Mouse (Mus musculus) ovary, postnatal 10 days (tissue): Measurements from ENCODE around the gene Ptk6.

Source experiments
- DNase-seq: peaks from one replicate; pipeline ENCODE4 v3.0.0; 2022; ENCODE audit warnings: low spot score

Gene Ptk6

GRCm38 (mm10) chr2:181202422-181202821, at the start of gene Ptk6:
Ptk6 (minus strand) TSS chr2:181202789.
- no peak for DNase-seq

- DNase-seq, result no peak
These were observed 49.3 kb upstream of the Ptk6 start for GRCm38 (mm10) chr2:181251841-181252240.

GRCm38 (mm10) chr2:181249217-181249616, 46.6 kb upstream of the Ptk6 start:
- no peak for DNase-seq

- DNase-seq, result no peak
These were observed 42.4 kb upstream of the Ptk6 start for GRCm38 (mm10) chr2:181245031-181245430.

- DNase-seq, result no peak
These were observed 41.3 kb upstream of the Ptk6 start for GRCm38 (mm10) chr2:181243706-181244394.

- DNase-seq, result no peak
These were observed 39.7 kb upstream of the Ptk6 start for GRCm38 (mm10) chr2:181242314-181242665.

GRCm38 (mm10) chr2:181241602-181242313, 39.2 kb upstream of the Ptk6 start, which contains the start of gene Helz2:
Helz2 (minus strand) TSS chr2:181242027.
- no peak for DNase-seq

- DNase-seq, result no peak
These were observed 38.3 kb upstream of the Ptk6 start for GRCm38 (mm10) chr2:181240806-181241440.

- no peak for DNase-seq
These were observed 36.7 kb upstream of the Ptk6 start for GRCm38 (mm10) chr2:181239261-181239660.

GRCm38 (mm10) chr2:181238861-181239260, 36.3 kb upstream of the Ptk6 start:
- no peak for DNase-seq

GRCm38 (mm10) chr2:181238091-181238610, 35.6 kb upstream of the Ptk6 start:
- no peak for DNase-seq

- no peak for DNase-seq
These were observed 34.8 kb upstream of the Ptk6 start for GRCm38 (mm10) chr2:181237251-181238014.

GRCm38 (mm10) chr2:181235681-181236566, 33.3 kb upstream of the Ptk6 start:
- no peak for DNase-seq

GRCm38 (mm10) chr2:181234680-181235079, 32.1 kb upstream of the Ptk6 start:
- no peak for DNase-seq

- DNase-seq, result no peak
These were observed 30.9 kb upstream of the Ptk6 start for GRCm38 (mm10) chr2:181233443-181233842.

- DNase-seq, result no peak
These were observed 28.6 kb upstream of the Ptk6 start for GRCm38 (mm10) chr2:181231171-181231570.

GRCm38 (mm10) chr2:181228335-181228734, 25.7 kb upstream of the Ptk6 start:
- DNase-seq, result no peak

GRCm38 (mm10) chr2:181227122-181227521, 24.5 kb upstream of the Ptk6 start:
- no peak for DNase-seq

GRCm38 (mm10) chr2:181224994-181225393, 22.4 kb upstream of the Ptk6 start:
- no peak for DNase-seq

- no peak for DNase-seq
These were observed 17.8 kb upstream of the Ptk6 start for GRCm38 (mm10) chr2:181220361-181220760.
